Mouse (Mus musculus) hindbrain, embryonic 10.5 days (tissue): ENCODE data around the gene Olfr270. TPM values are rescaled to one million over a fixed set of nuclear protein-coding genes. Genes with fewer than 3 reads are reported as not detected.

Experiments used
- DNase-seq: peaks from one replicate; pipeline ENCODE4 v3.0.0-alpha.2; 2017; ENCODE audit warnings: low spot score
- H3K27ac ChIP-seq: fragments of 300-500 bp; sonication (generic); 2 replicates; pipeline ENCODE4 v1.5.1; 2016; ENCODE audit warnings: mild to moderate bottlenecking, moderate library complexity
- H3K27me3 ChIP-seq: fragments of 300-500 bp; sonication (generic); 2 replicates; pipeline ENCODE4 v1.6.1; 2016; ENCODE audit warnings: mild to moderate bottlenecking; ENCODE audit not compliant: poor library complexity, insufficient read depth, severe bottlenecking
- H3K36me3 ChIP-seq: fragments of 300-500 bp; sonication (generic); 2 replicates; pipeline ENCODE4 v1.6.1; 2016; ENCODE audit warnings: mild to moderate bottlenecking, moderate library complexity
- H3K4me1 ChIP-seq: fragments of 300-500 bp; sonication (generic); replicated peaks from 2 replicates; pipeline ENCODE4 v1.6.1; 2016; ENCODE audit warnings: mild to moderate bottlenecking
- H3K4me3 ChIP-seq: fragments of 300-500 bp; sonication (generic); 2 replicates; pipeline ENCODE4 v1.5.1; 2016; ENCODE audit warnings: mild to moderate bottlenecking, moderate library complexity
- H3K9me3 ChIP-seq: fragments of 300-500 bp; sonication (generic); 2 replicates; pipeline ENCODE4 v1.6.1; 2016; ENCODE audit warnings: mild to moderate bottlenecking, moderate library complexity
- WGBS: fragments of 180-500 bp; shearing (Covaris S2); methylation state at CpG from one replicate; pipeline ENCODE4 v1.1.7; 2016; 5-methylcytosine and 5-hydroxymethylcytosine counted together
- polyA plus RNA-seq: library from polyadenylated mRNA; unstranded; fragments of >200 nt; fragmentation: Nextera tagmentation; extraction: Ambion mirVana; gene quantifications from 2 replicates; pipeline ENCODE4 v1.2.1, GENCODE M21; 2016

Olfr270 gene
- not detected in 2 replicates for polyA plus RNA-seq

GRCm38 (mm10) chr4:52964247-52964646, at the start of gene Olfr270:
TSS of gene Olfr270 (plus strand) at chr4:52964547.
- no peak within 1 kb of the TSS for H3K4me3 ChIP-seq
- H3K9me3 ChIP-seq, result no peaks in the 10 kb centered on the region
- no peaks in the 10 kb centered on the region for H3K27me3 ChIP-seq
- no peak for DNase-seq
- H3K27ac ChIP-seq, result no peak within 1 kb of the TSS
- H3K36me3 ChIP-seq, result no peaks in the 10 kb centered on the region
- no peaks in the 10 kb centered on the region for H3K4me1 ChIP-seq

DNA sequence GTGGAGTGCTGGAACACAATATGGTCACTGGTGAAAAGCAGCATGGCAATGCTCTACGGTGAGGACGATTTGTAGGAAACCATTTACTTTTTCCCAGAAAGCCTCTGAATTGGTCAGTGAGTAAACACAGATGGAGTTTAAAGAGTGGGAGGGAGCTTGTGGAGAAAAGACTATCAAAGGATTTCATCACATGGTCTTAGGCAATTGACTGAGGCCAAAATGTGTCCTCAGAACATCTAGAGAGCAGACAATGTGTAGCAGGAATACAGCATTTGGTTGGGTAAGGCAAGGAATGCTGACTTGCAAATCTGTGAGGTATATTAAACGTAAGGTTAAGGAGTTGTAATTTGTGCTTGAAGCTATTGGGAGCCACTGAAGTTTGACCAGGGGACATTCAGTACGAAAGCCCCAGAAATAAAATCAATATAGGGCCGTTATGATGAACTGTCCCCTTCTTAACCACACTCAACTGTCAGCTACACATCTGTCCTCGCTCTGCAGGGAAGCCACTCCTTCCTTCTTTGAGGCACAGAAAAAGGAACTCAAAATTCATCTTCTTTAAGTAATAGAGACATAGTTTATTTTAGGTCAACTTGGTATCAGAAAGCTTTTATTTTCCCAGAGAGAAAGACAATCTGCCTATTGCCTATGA, 47.6 kb upstream of the Olfr270 start:
- no peak for DNase-seq
- H3K9me3 ChIP-seq, result no peaks in the 10 kb centered on the region
- no peaks in the 10 kb centered on the region for H3K27me3 ChIP-seq
- no peaks in the 10 kb centered on the region for H3K4me1 ChIP-seq
- 87% methylated on average over 6 of the region's 6 CpGs for WGBS
- H3K4me3 ChIP-seq, result no peak overlapping the region
- no peak overlapping the region for H3K27ac ChIP-seq
- H3K36me3 ChIP-seq, result no peaks in the 10 kb centered on the region

GRCm38 (mm10) chr4:52917311-52917688, 47.0 kb upstream of the Olfr270 start:
- H3K27ac ChIP-seq, result no peak overlapping the region
- H3K9me3 ChIP-seq, result no peaks in the 10 kb centered on the region
- no peaks in the 10 kb centered on the region for H3K27me3 ChIP-seq
- no peaks in the 10 kb centered on the region for H3K4me1 ChIP-seq
- H3K36me3 ChIP-seq, result no peaks in the 10 kb centered on the region
- no peak for DNase-seq
- 92% methylated on average over 2 of the region's 2 CpGs for WGBS
- no peak overlapping the region for H3K4me3 ChIP-seq

DNA sequence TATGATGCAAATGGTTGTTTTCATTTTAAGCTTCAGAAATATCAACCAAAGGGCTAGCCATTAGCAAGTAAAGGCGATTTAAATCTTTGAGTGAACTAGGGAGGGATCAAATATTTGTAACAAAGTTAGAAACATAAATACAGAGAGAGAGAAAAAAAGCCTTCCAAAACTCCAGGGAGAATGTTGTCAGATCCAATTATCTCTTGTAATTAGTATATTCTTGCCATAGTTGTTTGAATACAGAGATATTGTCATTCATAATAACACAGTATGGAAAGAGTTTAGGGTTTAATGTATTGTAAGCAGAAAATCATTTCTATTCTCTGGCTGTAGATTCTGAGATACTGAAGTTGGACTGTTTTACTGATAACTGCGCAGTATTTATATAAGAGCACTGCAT, 45.3 kb upstream of the Olfr270 start, which contains the start of gene Olfr272:
TSS of gene Olfr272 (minus strand) at position 101 of the 400 bp plus-strand sequence.
- H3K36me3 ChIP-seq, result no peaks in the 10 kb centered on the region
- H3K27ac ChIP-seq, result no peak within 1 kb of the TSS
- no peak for DNase-seq
- H3K27me3 ChIP-seq, result no peaks in the 10 kb centered on the region
- H3K9me3 ChIP-seq, result no peaks in the 10 kb centered on the region
- no peak within 1 kb of the TSS for H3K4me3 ChIP-seq
- 89% methylated on average over 2 of the region's 2 CpGs for WGBS
- H3K4me1 ChIP-seq, result no peaks in the 10 kb centered on the region

DNA sequence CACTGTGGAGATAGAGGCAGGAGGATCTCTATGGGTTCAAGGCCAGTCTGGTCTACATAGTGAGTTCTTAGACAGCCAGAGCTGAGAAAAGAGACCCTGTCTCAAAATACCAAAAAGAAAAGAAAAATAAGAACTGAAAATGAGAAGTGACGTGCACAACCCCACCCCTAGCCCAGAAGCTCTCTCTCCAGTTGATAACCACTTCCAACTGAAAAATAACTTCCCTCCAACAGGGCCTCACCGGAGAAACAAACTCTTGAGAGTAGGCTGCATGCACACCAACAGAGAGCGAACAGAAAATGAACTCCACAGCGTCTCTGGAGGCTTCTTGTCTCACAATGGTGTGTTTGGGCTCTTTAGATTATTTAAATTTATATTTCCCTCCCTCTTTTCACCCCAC, 33.9 kb upstream of the Olfr270 start:
- Histone ChIP-seq H3K9me3 (no peaks in the 10 kb centered on the region), H3K27me3 (no peaks in the 10 kb centered on the region), H3K4me1 (0 out of 2 replicates have a peak, but pooled peaks cover under 1% of the 10 kb centered on the region), H3K4me3 (no peak overlapping the region), H3K36me3 (no peaks in the 10 kb centered on the region), H3K27ac (no peak overlapping the region)
- WGBS, result 93% methylated on average over 4 of the region's 4 CpGs
- no peak for DNase-seq

GRCm38 (mm10) chr4:52946665-52947064, 17.7 kb upstream of the Olfr270 start:
- Histone ChIP-seq H3K36me3 (no peaks in the 10 kb centered on the region), H3K4me1 (no peaks in the 10 kb centered on the region), H3K27me3 (no peaks in the 10 kb centered on the region), H3K4me3 (no peak overlapping the region), H3K9me3 (no peaks in the 10 kb centered on the region), H3K27ac (no peak overlapping the region)
- DNase-seq, result no peak

DNA sequence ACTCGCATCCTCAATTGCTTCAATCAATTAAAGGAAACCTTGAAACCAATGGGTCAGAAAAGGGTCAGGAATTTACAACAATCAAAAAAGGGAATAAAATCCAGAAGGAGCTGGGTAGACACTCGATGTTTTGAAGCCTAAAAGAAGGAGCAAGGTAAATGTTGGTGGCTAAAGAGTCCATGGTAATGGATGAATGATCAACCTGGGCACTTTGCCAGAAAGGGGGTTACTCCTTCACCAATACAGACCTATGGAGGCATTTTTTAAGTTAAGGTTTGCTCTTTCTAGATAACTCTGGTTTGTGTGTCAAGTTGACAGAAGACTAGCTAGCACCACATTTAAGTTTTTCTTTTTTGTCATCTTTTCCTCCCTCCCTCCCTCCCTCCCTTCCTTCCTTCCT, 15.3 kb upstream of the Olfr270 start:
- Histone ChIP-seq H3K4me1 (no peaks in the 10 kb centered on the region), H3K27me3 (no peaks in the 10 kb centered on the region), H3K36me3 (no peaks in the 10 kb centered on the region), H3K9me3 (no peaks in the 10 kb centered on the region), H3K4me3 (no peak overlapping the region), H3K27ac (no peak overlapping the region)
- no peak for DNase-seq
- WGBS, result 86% methylated on average over 2 of the region's 2 CpGs

GRCm38 (mm10) chr4:52958693-52959092, 5.7 kb upstream of the Olfr270 start:
- WGBS, result 52% methylated on average over 4 of the region's 4 CpGs
- no peaks in the 10 kb centered on the region for H3K36me3 ChIP-seq
- DNase-seq, result peak; percentile 31
- no peaks in the 10 kb centered on the region for H3K9me3 ChIP-seq
- no peak overlapping the region for H3K4me3 ChIP-seq
- no peak overlapping the region for H3K27ac ChIP-seq
- no peaks in the 10 kb centered on the region for H3K4me1 ChIP-seq
- no peaks in the 10 kb centered on the region for H3K27me3 ChIP-seq

DNA sequence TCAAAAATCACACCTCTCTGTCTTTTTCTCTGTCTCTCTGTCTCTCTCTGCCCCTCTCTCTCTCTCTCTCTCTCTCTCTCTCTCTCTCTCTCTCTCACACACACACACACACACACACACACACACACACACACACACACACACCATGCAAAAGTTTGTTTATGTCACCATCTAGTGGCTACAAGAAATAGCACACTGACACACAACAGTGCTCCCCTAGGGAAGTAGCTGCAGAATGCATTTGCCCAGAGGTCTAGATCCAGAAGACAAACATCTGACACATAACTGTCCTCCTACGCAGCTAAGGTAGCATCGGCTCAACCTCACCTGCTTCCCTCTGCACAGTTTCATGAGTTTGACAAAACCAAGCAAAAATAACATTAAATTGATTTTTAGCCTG, 20.9 kb downstream of the Olfr270 start:
- H3K27me3 ChIP-seq, result no peaks in the 10 kb centered on the region
- no peak overlapping the region for H3K4me3 ChIP-seq
- H3K9me3 ChIP-seq, result no peaks in the 10 kb centered on the region
- H3K36me3 ChIP-seq, result no peaks in the 10 kb centered on the region
- H3K4me1 ChIP-seq, result peaks cover 4% of the 10 kb centered on the region; the same call in 1 of the 2 replicates
- no peak overlapping the region for H3K27ac ChIP-seq
- DNase-seq, result no peak
- 85% methylated on average over 2 of the region's 2 CpGs for WGBS

DNA sequence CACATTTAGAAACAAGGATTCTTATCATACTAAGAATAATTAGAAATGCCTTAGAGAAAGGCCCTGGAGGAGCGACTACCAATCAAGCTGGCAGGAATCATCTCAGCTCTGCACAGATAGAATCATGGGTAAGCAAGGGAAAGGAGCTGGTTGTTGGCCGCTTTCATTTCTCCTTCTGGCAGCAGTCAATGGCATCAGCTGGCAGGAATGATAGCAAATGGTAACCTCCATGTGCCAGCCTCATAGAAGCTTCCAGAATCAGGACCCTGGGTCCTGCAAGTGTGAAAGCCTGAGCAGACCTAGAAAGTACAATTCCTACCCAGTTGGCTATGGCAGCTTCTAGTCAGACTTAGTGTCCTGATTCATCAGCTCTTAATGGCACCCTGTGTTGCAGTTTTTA, 21.9 kb downstream of the Olfr270 start:
- Histone ChIP-seq H3K9me3 (no peaks in the 10 kb centered on the region), H3K4me3 (no peak overlapping the region), H3K36me3 (no peaks in the 10 kb centered on the region), H3K27me3 (no peaks in the 10 kb centered on the region), H3K27ac (no peak overlapping the region), H3K4me1 (peaks cover 4% of the 10 kb centered on the region; the same call in 1 of the 2 replicates)
- WGBS, result 89% methylated on average over 2 of the region's 2 CpGs
- no peak for DNase-seq

- peak within 1 kb of the TSS; percentile 38 for H3K4me3 ChIP-seq
- H3K27me3 ChIP-seq, result no peaks in the 10 kb centered on the region
- H3K27ac ChIP-seq, result peak within 1 kb of the TSS; percentile 59
- no peaks in the 10 kb centered on the region for H3K9me3 ChIP-seq
- H3K4me1 ChIP-seq, result peaks cover 4% of the 10 kb centered on the region; the same call in 1 of the 2 replicates
- WGBS, result 36% methylated on average over 12 of the region's 12 CpGs
- DNase-seq, result peak; percentile 9
- no peaks in the 10 kb centered on the region for H3K36me3 ChIP-seq
These were observed 24.9 kb downstream of the Olfr270 start, which contains the start of gene Nipsnap3a for GRCm38 (mm10) chr4:52989248-52989647. TSS of gene Nipsnap3a (plus strand) at chr4:52989272.

GRCm38 (mm10) chr4:52999449-52999848, 35.1 kb downstream of the Olfr270 start:
- Histone ChIP-seq H3K9me3 (no peaks in the 10 kb centered on the region), H3K36me3 (no peaks in the 10 kb centered on the region), H3K4me1 (no peaks in the 10 kb centered on the region), H3K27ac (no peak overlapping the region), H3K4me3 (no peak overlapping the region), H3K27me3 (no peaks in the 10 kb centered on the region)
- WGBS, result 97% methylated on average over 6 of the region's 6 CpGs
- no peak for DNase-seq

GRCm38 (mm10) chr4:53000154-53000553, 35.8 kb downstream of the Olfr270 start:
- WGBS, result 90% methylated on average over 8 of the region's 8 CpGs
- H3K9me3 ChIP-seq, result no peaks in the 10 kb centered on the region
- no peak overlapping the region for H3K27ac ChIP-seq
- no peak overlapping the region for H3K4me3 ChIP-seq
- H3K27me3 ChIP-seq, result no peaks in the 10 kb centered on the region
- H3K4me1 ChIP-seq, result no peaks in the 10 kb centered on the region
- no peaks in the 10 kb centered on the region for H3K36me3 ChIP-seq
- no peak for DNase-seq

GRCm38 (mm10) chr4:53009183-53009582, 44.8 kb downstream of the Olfr270 start:
- Histone ChIP-seq H3K27me3 (no peaks in the 10 kb centered on the region), H3K9me3 (no peaks in the 10 kb centered on the region), H3K4me3 (no peak overlapping the region), H3K36me3 (peaks cover 5% of the 10 kb centered on the region), H3K4me1 (peaks cover 9% of the 10 kb centered on the region; the same call in 1 of the 2 replicates), H3K27ac (no peak overlapping the region)
- WGBS, result 71% methylated on average over 4 of the region's 4 CpGs
- DNase-seq, result no peak
